Mouse (Mus musculus) cerebellum, postnatal 36 days (tissue): ENCODE measurements around the gene Insm1.

Experiments
- DNase-seq, 2 experiments: peaks; one replicate each; pipeline ENCODE4 v3.0.0; 2021 to 2022; ENCODE audit warnings: mixed read lengths in 2 of 2

The Insm1 gene

GRCm38 (mm10) chr2:146225818-146226217 lies 4.1 kb downstream of the Insm1 start:
- no peak for DNase-seq

- DNase-seq, result no peak
Measured at GRCm38 (mm10) chr2:146226484-146226883, 4.8 kb downstream of the Insm1 start.

DNA sequence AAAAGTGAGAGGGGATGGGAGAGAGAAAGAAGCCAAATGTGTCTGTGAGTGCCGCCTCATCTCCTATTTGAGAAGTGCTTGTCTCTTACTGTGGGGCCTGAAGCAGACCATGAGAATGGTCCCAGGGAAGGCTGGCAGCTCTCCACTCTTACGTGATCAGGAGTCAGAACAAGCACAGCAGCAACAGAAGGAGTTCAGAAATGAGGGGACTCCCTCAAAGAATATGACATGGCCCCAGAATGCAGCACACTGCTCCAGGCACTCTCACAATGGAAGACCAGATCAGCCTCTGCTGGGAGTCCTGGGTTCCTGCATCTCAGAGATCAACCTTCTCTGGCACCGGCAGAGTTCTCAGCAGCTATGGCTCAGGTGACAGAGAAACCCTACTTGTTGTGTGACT lies 5.9 kb downstream of the Insm1 start:
- DNase-seq, result no peak

- DNase-seq, result no peak
Measured at GRCm38 (mm10) chr2:146228435-146228834, 6.7 kb downstream of the Insm1 start.

- no peak for DNase-seq
Measured at GRCm38 (mm10) chr2:146231485-146231884, 9.8 kb downstream of the Insm1 start.

DNA sequence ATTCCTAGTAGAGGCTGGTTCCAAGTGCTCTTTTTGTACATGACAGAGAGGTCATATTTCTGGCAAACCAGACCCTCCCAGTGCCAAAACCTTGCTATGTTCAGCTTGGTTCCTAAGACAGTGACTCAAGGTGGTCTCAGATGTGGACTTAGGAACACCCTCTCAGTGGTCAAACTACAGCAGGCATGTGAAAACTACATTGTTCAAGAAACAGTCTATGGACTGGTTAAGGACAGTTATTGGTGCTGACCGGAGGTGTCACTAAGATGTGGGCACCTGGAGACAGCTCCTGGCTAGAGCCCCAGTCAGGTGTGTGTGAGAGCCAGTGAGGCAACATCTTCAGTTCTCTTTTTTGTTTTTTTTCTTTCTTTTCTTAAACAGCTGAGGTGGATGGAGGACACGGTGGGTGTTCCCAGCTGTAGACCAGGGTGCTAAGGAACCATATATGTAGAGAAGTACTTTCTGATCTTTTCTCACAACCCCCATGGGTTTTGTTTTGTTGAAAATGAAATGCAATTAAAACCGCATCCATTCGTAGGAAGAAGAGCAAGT lies 17.6 kb downstream of the Insm1 start:
- DNase-seq, result no peak

GRCm38 (mm10) chr2:146244049-146244448 lies 22.3 kb downstream of the Insm1 start:
- no peak for DNase-seq

GRCm38 (mm10) chr2:146245401-146245800 lies 23.7 kb downstream of the Insm1 start:
- DNase-seq, result no peak

GRCm38 (mm10) chr2:146246409-146247075 lies 24.8 kb downstream of the Insm1 start:
- DNase-seq, result no peak

GRCm38 (mm10) chr2:146247576-146247975 lies 25.9 kb downstream of the Insm1 start:
- no peak for DNase-seq

GRCm38 (mm10) chr2:146249033-146249432 lies 27.3 kb downstream of the Insm1 start:
- DNase-seq, result no peak

DNA sequence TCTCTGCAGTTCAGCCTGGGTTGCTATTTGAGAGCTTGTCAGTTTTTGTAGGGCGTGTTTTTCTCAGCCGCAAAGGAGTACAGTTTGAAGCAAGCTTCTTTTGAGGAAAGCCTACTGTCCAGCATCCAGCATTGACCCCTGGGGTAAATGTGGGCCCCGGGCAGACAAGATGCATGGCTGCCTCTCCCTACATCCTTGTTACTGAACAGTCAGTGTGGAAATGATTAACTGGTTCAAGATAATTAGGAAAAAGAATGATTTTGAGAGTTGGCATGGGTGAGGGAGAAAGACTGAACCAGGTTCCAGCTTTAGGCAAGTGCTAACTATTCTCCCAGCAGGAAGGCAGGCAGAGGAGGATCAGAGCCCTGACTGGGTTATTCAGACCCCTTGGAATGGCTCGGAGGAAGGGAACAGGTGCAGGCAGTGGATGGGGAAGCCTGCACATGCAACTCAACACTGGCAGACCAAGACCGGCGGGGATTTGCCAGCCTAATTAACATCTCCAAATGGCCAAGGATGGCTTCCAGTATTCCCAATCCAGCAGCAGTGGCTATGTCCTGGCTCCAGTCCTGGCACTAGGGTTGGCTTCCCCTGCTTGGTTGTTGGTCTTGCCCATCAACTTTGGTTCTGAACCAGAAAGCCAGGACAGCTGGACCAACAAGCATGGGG lies 28.6 kb downstream of the Insm1 start:
- no peak for DNase-seq

DNA sequence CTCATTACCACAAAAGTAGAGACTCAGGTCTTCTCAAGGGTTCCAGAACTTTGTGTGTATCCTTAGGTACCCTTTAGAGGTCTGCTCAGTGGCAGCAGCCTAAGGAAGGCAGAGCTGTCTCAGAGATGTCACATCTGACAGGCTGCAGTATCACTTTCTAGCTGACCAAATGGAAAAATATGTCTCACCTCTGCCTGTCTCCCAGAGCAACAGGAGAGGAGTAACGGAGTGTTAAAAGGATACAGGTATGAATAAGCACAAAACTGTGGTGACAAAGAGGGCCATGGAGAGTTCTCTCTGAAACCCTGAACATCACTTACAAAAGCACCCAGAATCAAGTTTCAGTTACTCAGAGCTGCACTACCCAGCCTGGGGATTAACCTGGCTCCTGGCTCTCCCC lies 32.7 kb downstream of the Insm1 start:
- DNase-seq, result no peak

- no peak for DNase-seq
Measured at GRCm38 (mm10) chr2:146255636-146256035, 33.9 kb downstream of the Insm1 start.

GRCm38 (mm10) chr2:146256321-146256875 lies 34.7 kb downstream of the Insm1 start:
- DNase-seq, result peak; percentile 26 to 32

- no peak for DNase-seq
Measured at GRCm38 (mm10) chr2:146257037-146257436, 35.3 kb downstream of the Insm1 start.

DNA sequence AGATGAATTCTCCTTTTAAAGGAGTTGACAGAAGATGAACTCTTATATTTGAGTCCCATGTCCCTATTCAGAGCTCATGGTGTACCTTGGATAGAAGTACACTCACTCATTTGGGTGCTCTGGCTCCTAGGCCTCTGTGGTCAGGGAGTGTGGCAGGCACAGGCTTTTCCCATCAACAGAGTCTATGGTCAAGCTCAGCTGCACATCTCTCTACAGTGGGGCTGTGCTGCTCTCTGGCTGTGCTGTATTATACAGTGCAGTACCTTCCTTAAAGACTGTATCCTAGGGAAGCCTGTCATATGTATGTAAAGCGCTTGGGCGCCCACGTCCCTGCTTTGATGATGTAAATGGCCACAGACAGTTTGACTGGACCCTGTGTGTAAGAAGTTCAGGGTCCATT lies 35.9 kb downstream of the Insm1 start:
- no peak for DNase-seq

DNA sequence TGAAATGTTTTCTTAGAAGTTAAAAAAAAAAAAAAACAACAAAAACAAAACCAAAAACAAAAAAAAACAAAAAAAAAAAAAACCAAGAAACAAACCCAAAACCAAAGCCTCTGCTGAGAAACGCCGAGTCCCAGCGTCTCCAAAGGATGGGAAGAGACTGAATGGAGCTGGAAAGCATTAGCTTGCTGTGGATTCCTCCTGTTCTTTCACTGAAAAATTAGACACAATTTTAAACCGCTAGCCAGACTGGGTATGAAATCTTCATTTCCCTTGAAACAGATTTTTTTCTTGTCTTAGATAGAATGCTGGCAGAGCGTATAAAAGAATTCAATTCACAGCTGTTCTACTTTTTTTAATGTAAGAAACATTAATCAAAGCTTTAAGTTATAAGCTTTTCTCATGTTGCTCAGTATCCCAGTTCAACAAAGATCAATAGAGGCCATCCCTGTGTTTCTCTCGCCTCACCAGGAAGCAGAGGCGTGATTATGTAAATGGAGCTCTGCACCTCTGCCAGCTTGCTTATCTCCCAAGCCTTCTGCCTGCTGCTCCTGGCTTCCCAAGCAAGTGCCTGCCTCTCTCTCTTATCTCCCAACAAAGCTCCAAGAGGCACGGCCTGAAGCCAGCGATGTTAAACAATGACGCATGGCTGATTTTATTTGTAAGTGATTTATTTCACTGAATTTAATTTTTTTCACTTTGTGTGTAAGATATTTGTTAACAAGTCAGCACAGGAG lies 37.2 kb downstream of the Insm1 start:
- DNase-seq, result peak; percentile 9 to 18

GRCm38 (mm10) chr2:146259787-146260560 lies 38.3 kb downstream of the Insm1 start:
- no peak for DNase-seq

DNA sequence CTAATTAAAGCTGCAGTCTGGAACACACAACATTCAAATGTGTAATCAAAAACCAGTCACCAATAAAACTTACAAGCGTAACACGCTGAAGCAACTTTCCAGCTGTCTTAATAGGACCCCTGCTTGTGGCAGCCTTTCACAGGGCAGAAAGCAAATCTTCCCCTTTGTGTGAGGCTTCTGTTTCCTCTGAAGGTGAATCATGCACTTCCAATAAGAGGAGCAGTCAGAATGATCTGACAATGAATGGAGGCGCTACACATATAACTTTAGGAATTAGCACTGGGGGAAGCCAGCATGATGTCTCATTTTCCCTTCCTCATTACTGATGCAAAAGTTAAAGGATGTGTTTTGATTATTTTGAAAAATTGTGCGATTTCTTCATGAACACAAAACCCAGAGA lies 39.4 kb downstream of the Insm1 start:
- no peak for DNase-seq

DNA sequence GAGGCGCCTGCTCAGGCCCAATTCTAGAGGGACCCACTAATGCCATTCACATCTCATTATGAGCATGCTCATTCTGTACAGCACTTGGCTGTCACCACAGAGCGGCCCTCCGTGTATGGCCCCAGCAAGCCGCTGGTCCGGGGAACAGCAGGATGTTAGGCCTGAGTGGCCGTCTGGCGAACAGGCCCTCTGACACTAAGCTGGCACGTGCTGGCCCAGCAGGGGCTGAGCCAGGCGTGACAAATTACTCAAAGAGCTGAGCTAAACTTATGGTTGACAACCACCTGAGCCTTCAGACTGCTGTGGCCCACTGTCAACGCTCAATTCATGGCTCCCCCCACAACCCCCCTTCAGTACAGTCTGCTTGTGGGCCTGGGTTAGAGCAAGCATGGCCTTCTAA lies 40.5 kb downstream of the Insm1 start:
- no peak for DNase-seq

DNA sequence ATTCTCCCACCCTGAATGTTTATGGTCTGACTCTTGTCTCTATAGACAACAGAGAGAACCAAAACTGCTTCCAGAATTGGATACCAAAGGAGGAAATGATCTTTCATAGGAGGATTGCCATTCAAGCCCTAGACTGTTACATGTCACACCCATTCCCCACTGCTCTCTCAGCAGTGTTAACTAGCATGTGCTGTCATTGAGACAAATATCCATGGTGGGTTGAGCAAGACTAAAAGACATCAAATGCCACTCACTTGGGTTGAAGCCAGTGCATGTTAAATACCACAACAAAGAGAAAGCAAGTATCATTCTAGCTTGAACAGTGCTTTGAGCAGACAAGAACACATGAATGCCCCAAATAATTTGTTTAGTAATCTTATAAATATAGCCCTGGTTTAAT lies 41.2 kb downstream of the Insm1 start:
- DNase-seq, result no peak

DNA sequence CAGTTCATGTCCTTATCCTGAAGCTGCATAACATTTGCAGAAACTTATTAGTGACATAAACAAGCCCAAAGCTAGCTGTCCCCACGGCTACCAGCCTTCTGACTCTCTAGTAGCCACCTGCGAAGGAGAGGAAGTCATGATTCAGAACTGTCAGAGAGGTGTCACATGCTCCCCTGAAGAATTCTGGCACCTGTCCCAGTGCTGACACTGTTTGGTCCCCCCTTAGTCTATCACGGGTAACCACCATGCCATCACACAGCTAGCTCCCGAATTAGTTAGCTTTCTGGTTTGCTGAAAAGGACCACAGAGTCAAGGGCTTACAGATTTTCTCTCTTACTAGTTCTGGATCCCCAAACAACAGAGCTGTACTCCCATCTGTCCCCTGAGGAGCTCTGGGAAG lies 43.3 kb downstream of the Insm1 start:
- no peak for DNase-seq
